In the genomic region with DNA sequence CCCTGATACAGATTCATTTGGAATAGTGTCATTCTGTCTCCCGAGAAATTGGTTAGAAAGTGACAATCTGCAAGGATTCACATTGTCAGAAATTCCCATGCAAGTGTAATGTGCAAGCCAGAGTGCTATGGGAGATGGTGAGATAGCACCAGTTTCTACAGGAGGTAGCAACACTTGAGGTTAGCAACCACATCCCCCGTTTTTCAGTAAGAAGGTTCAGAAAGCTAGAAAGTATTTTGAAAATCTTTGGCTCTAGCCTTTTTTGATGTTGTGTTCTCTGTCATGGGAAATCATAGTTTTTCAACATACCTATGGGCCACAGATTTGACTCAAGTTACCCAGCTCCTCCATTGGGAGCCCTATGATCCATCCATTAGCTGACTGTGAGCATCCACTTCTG, we compare ENCODE assay signal across 32 mouse cellular contexts. TPM values are rescaled to one million over a fixed set of nuclear protein-coding genes. Genes with fewer than 3 reads are reported as not detected.
A peak's percentile ranks its signal among the peaks of the same experiment; 100 is the strongest.
DNase-seq lines count a peak whose midpoint lies in the region; ATAC-seq and TF ChIP-seq lines count a peak whose summit lies in the region.
"Had no signal": no experiment of that assay in that cellular context is flagged by ENCODE, and none has a peak within 500 bp of the region (broad histone marks: within the 10 kb centered on the region; RNA-seq: fewer than 3 reads in every experiment).

No protein-coding gene starts in this region.

- H3K9me3 ChIP-seq in intestine, postnatal 0 days (ENCODE audit: control insufficient read depth): no peaks in the 10 kb centered on the region
- H3K9me3 ChIP-seq: heart, embryonic 13.5 days; hindbrain, embryonic 10.5 days; hindbrain, embryonic 15.5 days; intestine, embryonic 15.5 days; limb, embryonic 13.5 days; liver, embryonic 13.5 days; midbrain, embryonic 10.5 days; neural tube, embryonic 13.5 days had no signal

- H3K27ac ChIP-seq in small intestine, adult 2 months (ENCODE audit: insufficient read depth, low read depth, low read length): peak overlapping the region; percentile 97; the same call in 1 of the 2 replicates
- no peak overlapping the region for H3K27ac ChIP-seq in intestine, postnatal 0 days (ENCODE audit: low read depth, low read length)
- H3K27ac ChIP-seq: heart, embryonic 13.5 days; hindbrain, embryonic 10.5 days; hindbrain, embryonic 15.5 days; intestine, embryonic 15.5 days; kidney, postnatal 0 days; limb, embryonic 13.5 days; midbrain, embryonic 10.5 days; neural tube, embryonic 13.5 days had no signal

- no peak overlapping the region for H3K9ac ChIP-seq in intestine, postnatal 0 days (ENCODE audit: low read depth, low read length)
- H3K9ac ChIP-seq: heart, embryonic 13.5 days; hindbrain, embryonic 15.5 days; intestine, embryonic 15.5 days; limb, embryonic 13.5 days; lung, embryonic 14.5 days; neural tube, embryonic 13.5 days had no signal

- H3K4me2 ChIP-seq in intestine, postnatal 0 days (replicated peaks; ENCODE audit: low read depth): no peak overlapping the region
- H3K4me2 ChIP-seq: heart, embryonic 13.5 days; hindbrain, embryonic 15.5 days; intestine, embryonic 15.5 days; limb, embryonic 13.5 days; lung, embryonic 14.5 days; neural tube, embryonic 13.5 days had no signal

- 79% methylated on average over 2 of the region's 2 CpGs for WGBS in small intestine, adult 2 months
- 79% methylated on average over 2 of the region's 2 CpGs for WGBS in intestine, postnatal 0 days

- TF ChIP-seq CTCF in small intestine, adult 2 months (IDR thresholded peaks at IDR 0.05; ENCODE audit: extremely low read depth, insufficient read length, insufficient replicate concordance, low read depth, low read length): no peak
- TF ChIP-seq CTCF in intestine, postnatal 0 days (IDR thresholded peaks at IDR 0.05; ENCODE audit: low read depth): no peak

- H3K4me1 ChIP-seq in small intestine, adult 2 months (ENCODE audit: control insufficient read depth, insufficient read depth, insufficient read length, low read length): peaks cover 9% of the 10 kb centered on the region
- no peaks in the 10 kb centered on the region for H3K4me1 ChIP-seq in intestine, postnatal 0 days (replicated peaks; ENCODE audit: control insufficient read depth, insufficient read depth, low read length)
- H3K4me1 ChIP-seq: intestine, embryonic 15.5 days had no signal

- no peaks in the 10 kb centered on the region for H3K27me3 ChIP-seq in small intestine, adult 2 months (ENCODE audit: control insufficient read depth, insufficient read depth, low read length)
- H3K27me3 ChIP-seq in intestine, postnatal 0 days (replicated peaks; ENCODE audit: control insufficient read depth, insufficient read depth, low read length): no peaks in the 10 kb centered on the region
- H3K27me3 ChIP-seq: heart, embryonic 13.5 days; hindbrain, embryonic 15.5 days; intestine, embryonic 15.5 days; limb, embryonic 13.5 days; liver, embryonic 13.5 days; neural tube, embryonic 13.5 days had no signal

- no peak overlapping the region for H3K4me3 ChIP-seq in small intestine, adult 2 months (ENCODE audit: low read depth, low read length)
- H3K4me3 ChIP-seq in intestine, postnatal 0 days (ENCODE audit: low read depth, low read length): no peak overlapping the region
- H3K4me3 ChIP-seq: heart, embryonic 13.5 days; hindbrain, embryonic 10.5 days; hindbrain, embryonic 15.5 days; intestine, embryonic 15.5 days; limb, embryonic 13.5 days; liver, embryonic 13.5 days; midbrain, embryonic 10.5 days; myocyte; neural tube, embryonic 13.5 days had no signal

- no peak for DNase-seq in frontal cortex, adult 2 months (ENCODE audit: extremely low spot score in 1 of 2, low spot score in 1 of 2)
- peak; percentile 37 for DNase-seq in 416B (ENCODE audit: low read depth)
- no peak for DNase-seq in retina, postnatal 1 day
- DNase-seq: adrenal gland, postnatal 10 days; cerebellum, adult 11 months; cerebellum, adult 9-10 months; cerebellum, postnatal 36 days; gastrocnemius, postnatal 10 days; heart, postnatal 10 days; kidney, adult 8-10 months; kidney, postnatal 4 days; liver, embryonic 13.5 days; lung, embryonic 14.5 days; lung, postnatal 14 days; right cerebral cortex, postnatal 14 days; spleen, adult 18-20 months; thymus, adult 18-20 months had no signal

- ATAC-seq in frontal cortex, adult (ENCODE audit: low TSS enrichment): peak; percentile 31; the same call in 1 of the 2 replicates
- peak; percentile 77 for ATAC-seq in activated CD4-positive, CD25-positive, alpha-beta regulatory T cell, adult 4 months
- ATAC-seq in intestine, postnatal 0 days: no peak
- ATAC-seq: forebrain, embryonic 16.5 days; midbrain, embryonic 16.5 days had no signal

- TF ChIP-seq POLR2A in small intestine, adult 2 months (IDR thresholded peaks at IDR 0.05; ENCODE audit: low read depth, low read length): no peak

- H3K36me3 ChIP-seq in small intestine, adult 2 months (ENCODE audit: control insufficient read depth, insufficient read depth, low read length): peaks cover 47% of the 10 kb centered on the region
- no peaks in the 10 kb centered on the region for H3K36me3 ChIP-seq in intestine, postnatal 0 days (ENCODE audit: control insufficient read depth, insufficient read depth)
- H3K36me3 ChIP-seq: heart, embryonic 13.5 days; hindbrain, embryonic 15.5 days; intestine, embryonic 15.5 days had no signal

RNA-seq across cellular contexts. Expression of a gene that starts 5.6 kb away (rescaled TPM):
- polyA plus RNA-seq in frontal cortex, adult 2 months (2012; rRNA removed): 2.3 and 2.4 TPM in 2 replicates
- 1 to 10 TPM; 5.7 to 5.9 TPM for polyA plus RNA-seq in activated CD4-positive, CD25-positive, alpha-beta regulatory T cell, adult 4 months (2017; shearing (Covaris generic))
- polyA plus RNA-seq in small intestine, adult 2 months (2012; rRNA removed): 25.1 and 36.9 TPM in 2 replicates
- 7.2 and 7.8 TPM in 2 replicates for polyA plus RNA-seq in intestine, postnatal 0 days (2015; fragmentation: Nextera tagmentation; extraction: Ambion mirVana)
